Mouse (Mus musculus) G1E (cell line): Measurements from ENCODE around the gene Egln1. TPM values are rescaled to one million over a fixed set of nuclear protein-coding genes. Genes with fewer than 3 reads are reported as not detected.

Experiments
- ATAC-seq: 2 replicates; pipeline ENCODE4 v1.8.0; 2016; ENCODE audit warnings: mild to moderate bottlenecking; ENCODE audit not compliant: insufficient number of reproducible peaks, poor library complexity, low FRiP score, severe bottlenecking; ENCODE audit errors: extremely low read depth
- DNase-seq: peaks from one replicate; pipeline ENCODE4 v3.0.0; 2012; ENCODE audit warnings: low spot score
- H3K27me3 ChIP-seq: 2 replicates; pipeline ENCODE4 v1.6.1; 2012; ENCODE audit warnings: mild to moderate bottlenecking, low read length, inconsistent platforms; ENCODE audit not compliant: insufficient read depth
- H3K36me3 ChIP-seq: replicated peaks from 2 replicates; pipeline ENCODE3; 2012; ENCODE audit warnings: mild to moderate bottlenecking, inconsistent platforms
- H3K4me1 ChIP-seq: 2 replicates; pipeline ENCODE4 v1.6.1; 2012; ENCODE audit warnings: low read depth, low read length, inconsistent platforms, mixed read lengths; ENCODE audit not compliant: insufficient read depth
- H3K4me3 ChIP-seq: 2 replicates; pipeline ENCODE4 v1.5.1; 2012; ENCODE audit warnings: low read depth, mild to moderate bottlenecking, inconsistent platforms, low read length, moderate library complexity, mixed read lengths
- H3K9me3 ChIP-seq: replicated peaks from 2 replicates; pipeline ENCODE4 v1.6.1; 2012; ENCODE audit warnings: inconsistent platforms
- CTCF ChIP-seq: IDR thresholded peaks from 2 replicates; pipeline ENCODE4 v1.5.1; 2012; ENCODE audit warnings: low read depth, low read length, inconsistent platforms, mixed read lengths
- GATA1 ChIP-seq: IDR thresholded peaks from 2 replicates; pipeline ENCODE4 v1.6.1; 2012; ENCODE audit warnings: borderline replicate concordance, low read length, inconsistent platforms, mixed read lengths
- GATA2 ChIP-seq: IDR thresholded peaks from 2 replicates; pipeline ENCODE4 v1.6.1; 2012; ENCODE audit warnings: low read depth, low read length, inconsistent platforms, borderline replicate concordance
- POLR2AphosphoS5 ChIP-seq: IDR thresholded peaks from 2 replicates; pipeline ENCODE4 v1.6.1; 2012; ENCODE audit warnings: low read depth, low read length, inconsistent platforms; ENCODE audit not compliant: insufficient replicate concordance
- TAL1 ChIP-seq: conservative IDR thresholded peaks from 2 replicates; pipeline ENCODE4 v1.6.1; 2012; ENCODE audit warnings: low read depth, low read length, inconsistent platforms, mixed read lengths
- polyA plus RNA-seq: library from polyadenylated mRNA; stranded (reverse); fragments of >175 nt; gene quantifications from 2 replicates; pipeline ENCODE4 v1.2.3, GENCODE M21; 2012
- total RNA-seq, 2 experiments: library from RNA; stranded (forward) in 1 of 2; stranded (reverse) in 1 of 2; fragments of 200-1000 nt in 1 of 2; fragments of >200 nt in 1 of 2; fragmentation: Nextera tagmentation in 1 of 2; gene quantifications; 2 replicates each; pipeline ENCODE4 v1.2.3; 2014 to 2017

Egln1 gene
- total and polyA plus RNA-seq, 3 experiments, result 17.6 to 39.3 (median 33.8) TPM

GRCm38 (mm10) chr8:124869708-124870107 is 79.4 kb downstream of the Egln1 start:
- DNase-seq, result no peak
- Histone ChIP-seq H3K9me3 (no peaks in the 10 kb centered on the region), H3K4me3 (no peak overlapping the region), H3K36me3 (peaks cover 94% of the 10 kb centered on the region), H3K4me1 (peaks cover 48% of the 10 kb centered on the region), H3K27me3 (no peaks in the 10 kb centered on the region)
- TF ChIP-seq CTCF, result no peak
- no peak for TF ChIP-seq GATA1
- no peak for TF ChIP-seq POLR2AphosphoS5
- TF ChIP-seq GATA2, result no peak
- no peak for TF ChIP-seq TAL1
- ATAC-seq, result no peak

GRCm38 (mm10) chr8:124867126-124867525 is 82.0 kb downstream of the Egln1 start:
- Histone ChIP-seq H3K4me1 (peaks cover 48% of the 10 kb centered on the region), H3K36me3 (peaks cover 68% of the 10 kb centered on the region), H3K4me3 (peak overlapping the region; percentile 33; the same call in 1 of the 2 replicates), H3K27me3 (no peaks in the 10 kb centered on the region), H3K9me3 (no peaks in the 10 kb centered on the region)
- ATAC-seq (no peak), DNase-seq (no peak)
- no peak for TF ChIP-seq POLR2AphosphoS5
- no peak for TF ChIP-seq CTCF
- no peak for TF ChIP-seq GATA1
- no peak for TF ChIP-seq TAL1
- TF ChIP-seq GATA2, result no peak

GRCm38 (mm10) chr8:124866669-124867068 is 82.5 kb downstream of the Egln1 start:
- peak; percentile 54 for DNase-seq
- ATAC-seq, result peak; percentile 45
- TF ChIP-seq GATA1, result no peak
- no peak for TF ChIP-seq CTCF
- TF ChIP-seq TAL1, result no peak
- TF ChIP-seq POLR2AphosphoS5, result no peak
- no peak for TF ChIP-seq GATA2

GRCm38 (mm10) chr8:124863729-124864128 is 85.4 kb downstream of the Egln1 start:
- Histone ChIP-seq H3K4me1 (peaks cover 65% of the 10 kb centered on the region), H3K27me3 (no peaks in the 10 kb centered on the region), H3K36me3 (peaks cover 64% of the 10 kb centered on the region), H3K9me3 (no peaks in the 10 kb centered on the region), H3K4me3 (peak overlapping the region; percentile 99)
- DNase-seq (no peak), ATAC-seq (peak; percentile 16; the same call in 1 of the 2 replicates)
- TF ChIP-seq TAL1, result no peak
- no peak for TF ChIP-seq CTCF
- TF ChIP-seq GATA2, result no peak
- no peak for TF ChIP-seq POLR2AphosphoS5
- no peak for TF ChIP-seq GATA1

More at GRCm38 (mm10) chr8:124866669-124867068, 82.5 kb downstream of the Egln1 start:
- H3K4me1 ChIP-seq, result peaks cover 48% of the 10 kb centered on the region
- H3K36me3 ChIP-seq, result peaks cover 64% of the 10 kb centered on the region
- no peaks in the 10 kb centered on the region for H3K9me3 ChIP-seq
- H3K4me3 ChIP-seq, result no peak overlapping the region; the same call in 1 of the 2 replicates
- H3K27me3 ChIP-seq, result no peaks in the 10 kb centered on the region

- ATAC-seq (0 out of 2 replicates have a peak, but pooled peaks have one; percentile 1), DNase-seq (no peak)
- no peaks in the 10 kb centered on the region for H3K9me3 ChIP-seq
- H3K4me3 ChIP-seq, result peak overlapping the region; percentile 99
- H3K27me3 ChIP-seq, result no peaks in the 10 kb centered on the region
- TF ChIP-seq CTCF (no peak), TAL1 (no peak), GATA2 (no peak), POLR2AphosphoS5 (no peak), GATA1 (no peak)
- peaks cover 64% of the 10 kb centered on the region for H3K4me1 ChIP-seq
- peaks cover 64% of the 10 kb centered on the region for H3K36me3 ChIP-seq
These were observed 85.9 kb downstream of the Egln1 start for GRCm38 (mm10) chr8:124863163-124863677.

DNA sequence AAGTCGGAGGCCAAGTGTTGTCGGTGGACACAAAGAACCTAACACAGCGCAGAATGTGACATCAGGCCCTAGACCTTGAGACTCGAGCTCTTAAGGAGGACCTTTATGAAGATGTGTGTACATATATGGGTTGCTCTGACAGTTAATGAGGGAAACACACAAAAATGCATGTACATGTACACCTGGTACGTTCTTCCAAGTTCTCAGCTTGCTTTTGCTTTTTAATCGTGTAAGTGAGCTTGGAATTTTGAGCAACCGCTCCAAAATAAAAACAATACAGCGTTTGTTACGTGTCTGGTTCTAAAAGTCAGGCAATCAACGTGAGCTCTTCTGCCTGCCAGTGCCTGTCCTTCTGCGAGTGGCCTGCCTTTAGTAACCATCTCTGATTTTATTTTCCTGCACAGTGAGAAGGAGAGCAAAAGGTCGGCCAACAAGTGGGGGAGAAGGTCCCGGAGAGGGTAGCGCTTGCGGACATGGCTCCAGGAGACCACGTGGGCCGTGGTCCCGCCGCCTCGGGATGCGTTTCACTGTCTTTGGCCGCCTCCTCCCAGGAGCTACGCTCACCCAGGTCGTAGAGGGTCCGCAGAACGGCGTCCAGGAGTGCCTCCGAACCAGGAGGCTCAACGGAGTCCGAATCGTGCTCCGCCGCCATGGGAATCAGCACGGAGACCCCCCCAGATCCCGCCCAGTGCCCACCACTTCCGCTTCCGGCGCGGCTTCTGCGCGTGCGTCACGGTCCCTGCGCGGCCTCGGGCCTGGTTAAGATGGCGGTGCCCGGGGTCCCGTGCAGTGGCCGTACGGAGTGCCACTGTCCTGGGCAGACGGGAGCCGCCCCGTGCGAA is 86.6 kb downstream of the Egln1 start, which contains the start of the genes Gnpat and 2810004N23Rik:
Gene Gnpat, plus strand, starts transcription at position 713 of the 842 bp plus-strand sequence.
Gene 2810004N23Rik, minus strand, starts transcription at position 800 of the 842 bp plus-strand sequence.
- H3K4me1 ChIP-seq, result peaks cover 61% of the 10 kb centered on the region
- DNase-seq (peak; percentile 97), ATAC-seq (peak; percentile 43)
- peak within 1 kb of the TSS; percentile 99 for H3K4me3 ChIP-seq
- no peak for TF ChIP-seq TAL1
- TF ChIP-seq POLR2AphosphoS5, result no peak
- TF ChIP-seq GATA1, result no peak
- TF ChIP-seq CTCF, result no peak
- TF ChIP-seq GATA2, result no peak
- no peaks in the 10 kb centered on the region for H3K27me3 ChIP-seq
- H3K36me3 ChIP-seq, result peaks cover 64% of the 10 kb centered on the region
- H3K9me3 ChIP-seq, result no peaks in the 10 kb centered on the region
